Mouse (Mus musculus): Measurements from ENCODE around the gene Gm20824. TPM values are rescaled to one million over a fixed set of nuclear protein-coding genes. Genes with fewer than 3 reads are reported as not detected.

Gene Gm20824
- not detected for total RNA-seq (2023)

GRCm38 (mm10) chrY:8257607-8258006 is at the start of gene Gm20824:
Gene Gm20824, plus strand, starts transcription at chrY:8257907.

Other genes with a start within 250 kb of the Gm20824 start
- gene Gm20825, start 186.4 kb upstream of the Gm20824 start, total RNA-seq (2023) = not detected